In the genomic region with DNA sequence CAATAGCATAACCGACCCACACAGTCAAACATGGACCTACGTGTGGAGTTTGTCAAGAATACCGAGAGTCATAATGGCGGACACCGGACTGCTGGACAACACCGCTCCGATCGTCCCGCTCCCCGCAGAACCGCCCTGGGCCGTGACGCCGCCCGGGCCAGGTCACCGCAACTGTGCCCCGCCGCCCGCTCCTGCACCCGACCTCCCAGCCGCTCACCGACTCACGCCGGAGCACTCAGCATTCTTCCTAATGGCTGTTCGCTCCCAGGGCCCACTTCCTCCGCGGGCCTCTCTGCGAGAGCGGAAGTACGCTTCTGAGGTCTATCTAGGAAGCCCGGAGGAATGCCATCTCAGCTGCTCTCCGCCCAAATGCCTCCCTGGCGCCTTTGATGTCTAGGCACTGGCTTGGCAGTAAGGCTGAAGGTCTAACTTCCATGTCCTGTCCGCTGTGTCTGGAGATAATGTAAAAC, we compare ENCODE assay signal across 8 mouse cellular contexts. TPM values are rescaled to one million over a fixed set of nuclear protein-coding genes. Genes with fewer than 3 reads are reported as not detected.
DNase-seq lines count a peak whose midpoint lies in the region; ATAC-seq lines count a peak whose summit lies in the region.

Zfp445 (minus strand) TSS at position 310 of the 470 bp plus-strand sequence.

- H3K4me2 ChIP-seq in heart, embryonic 14.5 days (ENCODE audit: low read length), result peak within 1 kb of the TSS; percentile 83
- peak within 1 kb of the TSS; percentile 77 for H3K4me2 ChIP-seq in liver, embryonic 13.5 days
- H3K4me2 ChIP-seq in stomach, embryonic 16.5 days (ENCODE audit: low read depth, low read length), result peak within 1 kb of the TSS; percentile 85

- H3K9me3 ChIP-seq in heart, embryonic 14.5 days (ENCODE audit: control insufficient read depth, low read length), result peaks cover 10% of the 10 kb centered on the region
- H3K9me3 ChIP-seq in liver, embryonic 13.5 days (replicated peaks), result 0 out of 2 replicates have a peak, but pooled peaks cover 12% of the 10 kb centered on the region
- H3K9me3 ChIP-seq in stomach, embryonic 16.5 days (replicated peaks; ENCODE audit: control insufficient read depth, low read length), result peaks cover 22% of the 10 kb centered on the region

- no peaks in the 10 kb centered on the region for H3K27me3 ChIP-seq in heart, embryonic 14.5 days (ENCODE audit: control insufficient read depth, insufficient read depth, low read length)
- no peaks in the 10 kb centered on the region for H3K27me3 ChIP-seq in liver, embryonic 13.5 days
- H3K27me3 ChIP-seq in stomach, embryonic 16.5 days (ENCODE audit: control insufficient read depth, insufficient read depth, low read length), result no peaks in the 10 kb centered on the region

- 1% methylated on average over 34 of the region's 34 CpGs for WGBS in heart, embryonic 14.5 days
- WGBS in liver, embryonic 13.5 days (ENCODE audit: insufficient replicate concordance), result under 1% methylated on average over 34 of the region's 34 CpGs
- WGBS in stomach, embryonic 16.5 days, result 1% methylated on average over 34 of the region's 34 CpGs

- peak; percentile 99 for ATAC-seq in CD4-positive, CD25-positive, alpha-beta regulatory T cell, adult 4 months
- peak; percentile 72 for ATAC-seq in heart, embryonic 14.5 days (ENCODE audit: insufficient number of reproducible peaks, insufficient read depth, low FRiP score, low read depth)
- ATAC-seq in liver, embryonic 13.5 days (ENCODE audit: low read depth), result peak; percentile 93
- peak; percentile 92 for ATAC-seq in stomach, embryonic 16.5 days (ENCODE audit: insufficient read depth, low FRiP score)

- DNase-seq in c-Kit-negative CD71-positive TER-119-positive erythroid progenitor cells, embryonic 14.5 days (ENCODE audit: low read depth, low spot score), result peak; percentile 68
- peak; percentile 68 for DNase-seq in fibroblast of lung, adult 2 months (ENCODE audit: low read depth)
- peak; percentile 88 for DNase-seq in kidney, postnatal 14 days
- peak; percentile 76 for DNase-seq in liver, embryonic 13.5 days
- DNase-seq in neural tube, embryonic 10.5 days (ENCODE audit: extremely low spot score, low spot score), result peak; percentile 89

- H3K27ac ChIP-seq in heart, embryonic 14.5 days (replicated peaks in 1 of 2; ENCODE audit: control insufficient read depth in 1 of 2, insufficient read depth in 1 of 2, low read depth in 2 of 2, low read length in 2 of 2), result peak within 1 kb of the TSS; percentile 70 to 77; a peak in 3 of 4 replicates
- peak within 1 kb of the TSS; percentile 77 for H3K27ac ChIP-seq in liver, embryonic 13.5 days
- H3K27ac ChIP-seq in stomach, embryonic 16.5 days (ENCODE audit: low read length), result peak within 1 kb of the TSS; percentile 80

- H3K36me3 ChIP-seq in heart, embryonic 14.5 days (ENCODE audit: control insufficient read depth, insufficient read depth, low read length), result peaks cover 21% of the 10 kb centered on the region
- peaks cover 25% of the 10 kb centered on the region for H3K36me3 ChIP-seq in liver, embryonic 13.5 days
- H3K36me3 ChIP-seq in stomach, embryonic 16.5 days (ENCODE audit: control insufficient read depth, insufficient read depth, low read length), result peaks cover 17% of the 10 kb centered on the region

- peaks cover 3 to 21% of the 10 kb centered on the region in 2 experiments; a peak in 3 of 4 replicates for H3K4me1 ChIP-seq in heart, embryonic 14.5 days (ENCODE audit: control insufficient read depth in 2 of 2, insufficient read depth in 2 of 2, low read length in 2 of 2)
- peaks cover 25% of the 10 kb centered on the region for H3K4me1 ChIP-seq in liver, embryonic 13.5 days (replicated peaks)
- peaks cover 13% of the 10 kb centered on the region for H3K4me1 ChIP-seq in stomach, embryonic 16.5 days (ENCODE audit: control insufficient read depth, insufficient read depth, low read length)

- peak within 1 kb of the TSS; percentile 63 to 99 for H3K4me3 ChIP-seq in heart, embryonic 14.5 days (ENCODE audit: control insufficient read depth in 1 of 2, insufficient read depth in 1 of 2, low read depth in 1 of 2, low read length in 2 of 2)
- H3K4me3 ChIP-seq in liver, embryonic 13.5 days (replicated peaks), result peak within 1 kb of the TSS; percentile 82
- peak within 1 kb of the TSS; percentile 93 for H3K4me3 ChIP-seq in stomach, embryonic 16.5 days (replicated peaks; ENCODE audit: low read length)

- peak within 1 kb of the TSS; percentile 85 for H3K9ac ChIP-seq in heart, embryonic 14.5 days (ENCODE audit: low read length)
- peak within 1 kb of the TSS; percentile 88 for H3K9ac ChIP-seq in liver, embryonic 13.5 days
- peak within 1 kb of the TSS; percentile 97 for H3K9ac ChIP-seq in stomach, embryonic 16.5 days (ENCODE audit: low read length)

RNA-seq across cellular contexts. Expression of gene Zfp445, which starts in this region (rescaled TPM):
- polyA plus RNA-seq in CD4-positive, CD25-positive, alpha-beta regulatory T cell, adult 4 months (2017; shearing (Covaris generic)), result 10 to 100 TPM; 38.3 to 85.0 TPM
- 34.8 and 36.7 TPM in 2 replicates for polyA plus RNA-seq in heart, embryonic 14.5 days (2014; fragmentation: Nextera tagmentation; extraction: Ambion mirVana)
- 17.1 and 21.5 TPM in 2 replicates for polyA plus RNA-seq in liver, embryonic 13.5 days (2015; fragmentation: Nextera tagmentation; extraction: Ambion mirVana)
- polyA plus RNA-seq in stomach, embryonic 16.5 days (2015; fragmentation: Nextera tagmentation; extraction: Ambion mirVana), result 70.9 and 79.6 TPM in 2 replicates

Comparison
In these comparisons a context has a peak if more than half of its experiments do, and no peak if none do; other contexts are left out.
1. Peak in every context shown above with its lines: DNase-seq, ATAC-seq, H3K4me3 ChIP-seq and H3K27ac ChIP-seq.